Mouse (Mus musculus) cerebellum, adult 2 months (tissue): ENCODE measurements around the gene Insrr.

ENCODE experiments used
- CTCF ChIP-seq: fragments of 200-500 bp; IDR thresholded peaks from 2 replicates; pipeline ENCODE4 v1.5.1; 2011; ENCODE audit warnings: low read depth, mild to moderate bottlenecking, control low read depth, low read length, moderate library complexity, borderline replicate concordance; ENCODE audit not compliant: insufficient read depth
- POLR2A ChIP-seq: fragments of 200-500 bp; IDR thresholded peaks from 2 replicates; pipeline ENCODE4 v1.6.1; 2011; ENCODE audit warnings: low read length, control low read depth, borderline replicate concordance; ENCODE audit not compliant: insufficient read depth

DNA sequence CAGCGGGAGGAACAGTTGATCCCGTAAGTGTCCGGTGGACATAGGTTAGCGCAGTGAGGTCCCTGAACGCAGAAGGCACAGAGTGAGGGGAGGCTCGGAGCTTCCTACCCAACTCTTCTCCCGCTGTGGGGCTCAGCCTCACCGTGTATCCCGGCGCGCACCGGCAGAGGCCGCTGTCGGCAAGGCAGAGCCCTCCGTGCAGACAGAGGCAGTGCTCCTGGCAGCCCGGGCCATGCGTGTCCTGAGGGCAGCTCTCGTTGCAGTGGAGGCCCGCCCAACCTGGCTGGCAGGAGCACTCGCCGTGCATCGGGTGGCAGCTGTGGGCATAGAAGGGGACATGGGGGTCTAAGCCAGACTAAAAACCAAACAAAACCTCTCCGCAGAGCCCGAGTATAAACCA, 40.8 kb upstream of the Insrr start:
- peak; percentile 23; the same call in 1 of the 2 replicates for TF ChIP-seq POLR2A
- TF ChIP-seq CTCF: peak; percentile 89
